Mouse (Mus musculus) hindbrain, embryonic 13.5 days (tissue): ENCODE data around the gene Uhrf1. TPM values are rescaled to one million over a fixed set of nuclear protein-coding genes. Genes with fewer than 3 reads are reported as not detected.
"Not testable (repeated sequence)": the region's sequence is repeated elsewhere in the genome, so short reads cannot be mapped to it uniquely, and the experiment has no call there.

ENCODE experiments used
- ATAC-seq: fragments of 200-750 bp; cut with Nextera tagmentation; 2 replicates; pipeline ENCODE4 v1.8.0; 2017; ENCODE audit warnings: moderate TSS enrichment; ENCODE audit not compliant: low FRiP score
- H3K27ac ChIP-seq: fragments of 300-500 bp; sonication (generic); 2 replicates; pipeline ENCODE4 v1.5.1; 2015; ENCODE audit warnings: inconsistent platforms, mild to moderate bottlenecking, moderate library complexity
- H3K27me3 ChIP-seq: fragments of 300-500 bp; sonication (generic); 2 replicates; pipeline ENCODE4 v1.6.1; 2015; ENCODE audit warnings: mild to moderate bottlenecking, inconsistent platforms
- H3K36me3 ChIP-seq: fragments of 300-500 bp; sonication (generic); 2 replicates; pipeline ENCODE4 v1.6.1; 2015; ENCODE audit warnings: mild to moderate bottlenecking, inconsistent platforms
- H3K4me1 ChIP-seq: fragments of 300-500 bp; sonication (generic); replicated peaks from 2 replicates; pipeline ENCODE4 v1.6.1; 2015; ENCODE audit warnings: inconsistent platforms
- H3K4me2 ChIP-seq: fragments of 300-500 bp; sonication (generic); 2 replicates; pipeline ENCODE4 v1.6.1; 2015; ENCODE audit warnings: inconsistent platforms, mild to moderate bottlenecking, moderate library complexity
- H3K4me3 ChIP-seq: fragments of 300-500 bp; sonication (generic); 2 replicates; pipeline ENCODE4 v1.5.1; 2015; ENCODE audit warnings: mild to moderate bottlenecking, inconsistent platforms
- H3K9ac ChIP-seq: fragments of 300-500 bp; sonication (generic); 2 replicates; pipeline ENCODE4 v1.6.1; 2015; ENCODE audit warnings: mild to moderate bottlenecking, inconsistent platforms
- H3K9me3 ChIP-seq: fragments of 300-500 bp; sonication (generic); 2 replicates; pipeline ENCODE4 v1.6.1; 2016; ENCODE audit warnings: inconsistent platforms
- WGBS: fragments of 180-500 bp; shearing (Covaris S2); methylation state at CpG from one replicate; pipeline ENCODE4 v1.1.7; 2015; 5-methylcytosine and 5-hydroxymethylcytosine counted together
- polyA plus RNA-seq: library from polyadenylated mRNA; unstranded; fragments of >200 nt; fragmentation: Nextera tagmentation; extraction: Ambion mirVana; gene quantifications from 2 replicates; pipeline ENCODE4 v1.2.1, GENCODE M21; 2015

The Uhrf1 gene
- polyA plus RNA-seq, result 27.1 and 29.6 TPM in 2 replicates

GRCm38 (mm10) chr17:56303160-56303846 lies at the start of gene Uhrf1:
Uhrf1 (plus strand) TSS chr17:56303321.
- H3K27ac ChIP-seq, result 0 out of 2 replicates have a peak within 1 kb of the TSS, but pooled peaks have one; percentile 30
- peaks cover 39% of the 10 kb centered on the region for H3K4me1 ChIP-seq
- no peaks in the 10 kb centered on the region for H3K36me3 ChIP-seq
- WGBS, result under 1% methylated on average over 43 of the region's 43 CpGs
- H3K4me3 ChIP-seq, result peak within 1 kb of the TSS; percentile 74
- H3K4me2 ChIP-seq, result peak within 1 kb of the TSS; percentile 87
- peak within 1 kb of the TSS; percentile 74 for H3K9ac ChIP-seq
- peak; percentile 45 for ATAC-seq
- no peaks in the 10 kb centered on the region for H3K9me3 ChIP-seq
- peaks cover 7% of the 10 kb centered on the region; the same call in 1 of the 2 replicates for H3K27me3 ChIP-seq

GRCm38 (mm10) chr17:56254695-56255094 lies 48.4 kb upstream of the Uhrf1 start:
- peak overlapping the region; percentile 51; the same call in 1 of the 2 replicates for H3K9ac ChIP-seq

GRCm38 (mm10) chr17:56255429-56255828 lies 47.7 kb upstream of the Uhrf1 start:
- Histone ChIP-seq H3K9me3 (no peaks in the 10 kb centered on the region), H3K4me1 (peaks cover 54% of the 10 kb centered on the region), H3K4me2 (peak overlapping the region; percentile 99), H3K36me3 (peaks cover 24% of the 10 kb centered on the region), H3K9ac (peak overlapping the region; percentile 51; the same call in 1 of the 2 replicates), H3K4me3 (peak overlapping the region; percentile 69), H3K27ac (peak overlapping the region; percentile 70), H3K27me3 (0 out of 2 replicates have a peak, but pooled peaks cover 2% of the 10 kb centered on the region)
- 14% methylated on average over 9 of the region's 9 CpGs for WGBS
- peak; percentile 16; the same call in 1 of the 2 replicates for ATAC-seq

More at GRCm38 (mm10) chr17:56254695-56255094, 48.4 kb upstream of the Uhrf1 start:
- Histone ChIP-seq H3K4me1 (peaks cover 49% of the 10 kb centered on the region), H3K27ac (peak overlapping the region; percentile 70), H3K9me3 (no peaks in the 10 kb centered on the region), H3K4me3 (no peak overlapping the region), H3K27me3 (0 out of 2 replicates have a peak, but pooled peaks cover 2% of the 10 kb centered on the region), H3K4me2 (no peak overlapping the region), H3K36me3 (peaks cover 17% of the 10 kb centered on the region)
- ATAC-seq, result no peak
- 67% methylated on average over 4 of the region's 4 CpGs for WGBS

GRCm38 (mm10) chr17:56255863-56256238 lies 47.3 kb upstream of the Uhrf1 start:
- H3K4me1 ChIP-seq, result peaks cover 54% of the 10 kb centered on the region
- WGBS, result under 1% methylated on average over 32 of the region's 32 CpGs

GRCm38 (mm10) chr17:56256239-56256881 lies 46.8 kb upstream of the Uhrf1 start, which contains the start of gene Fem1a:
Fem1a (plus strand) TSS chr17:56256810.
- Histone ChIP-seq H3K27ac (peak within 1 kb of the TSS; percentile 94), H3K9me3 (no peaks in the 10 kb centered on the region), H3K9ac (peak within 1 kb of the TSS; percentile 80), H3K4me3 (peak within 1 kb of the TSS; percentile 69), H3K27me3 (0 out of 2 replicates have a peak, but pooled peaks cover 2% of the 10 kb centered on the region), H3K4me1 (peaks cover 54% of the 10 kb centered on the region), H3K4me2 (peak within 1 kb of the TSS; percentile 99), H3K36me3 (peaks cover 33% of the 10 kb centered on the region)
- ATAC-seq, result peak; percentile 92
- under 1% methylated on average over 28 of the region's 28 CpGs for WGBS

More at GRCm38 (mm10) chr17:56255863-56256238, 47.3 kb upstream of the Uhrf1 start:
- H3K27ac ChIP-seq, result peak overlapping the region; percentile 94
- peak overlapping the region; percentile 99 for H3K4me2 ChIP-seq
- H3K9ac ChIP-seq, result peak overlapping the region; percentile 64
- H3K9me3 ChIP-seq, result no peaks in the 10 kb centered on the region
- peak overlapping the region; percentile 69 for H3K4me3 ChIP-seq
- ATAC-seq, result peak; percentile 93
- H3K36me3 ChIP-seq, result peaks cover 28% of the 10 kb centered on the region
- H3K27me3 ChIP-seq, result 0 out of 2 replicates have a peak, but pooled peaks cover 2% of the 10 kb centered on the region

- 13% methylated on average over 48 of the region's 58 CpGs for WGBS
- H3K9ac ChIP-seq, result peak overlapping the region; percentile 80
- H3K4me2 ChIP-seq, result peak overlapping the region; percentile 99
- peak overlapping the region; percentile 87 for H3K27ac ChIP-seq
- no peak for ATAC-seq
- H3K4me3 ChIP-seq, result peak overlapping the region; percentile 69
- peaks cover 61% of the 10 kb centered on the region for H3K4me1 ChIP-seq
- H3K9me3 ChIP-seq, result no peaks in the 10 kb centered on the region
- peaks cover 42% of the 10 kb centered on the region for H3K36me3 ChIP-seq
- 0 out of 2 replicates have a peak, but pooled peaks cover 2% of the 10 kb centered on the region for H3K27me3 ChIP-seq
Observed at GRCm38 (mm10) chr17:56257181-56257894, 45.8 kb upstream of the Uhrf1 start.

GRCm38 (mm10) chr17:56258269-56258668 lies 44.9 kb upstream of the Uhrf1 start:
- ATAC-seq, H3K27me3 ChIP-seq, H3K9me3 ChIP-seq, H3K27ac ChIP-seq: not testable (repeated sequence)
- H3K4me2 ChIP-seq, result peak overlapping the region; percentile 99
- peaks cover 51% of the 10 kb centered on the region for H3K36me3 ChIP-seq
- H3K4me1 ChIP-seq, result peaks cover 70% of the 10 kb centered on the region
- 94% methylated on average over 19 of the region's 19 CpGs for WGBS
- H3K4me3 ChIP-seq, result peak overlapping the region; percentile 69; the same call in 1 of the 2 replicates
- H3K9ac ChIP-seq, result peak overlapping the region; percentile 49; the same call in 1 of the 2 replicates

- not testable (repeated sequence) for H3K9me3 ChIP-seq, H3K4me3 ChIP-seq, H3K27me3 ChIP-seq, H3K27ac ChIP-seq, ATAC-seq
- Histone ChIP-seq H3K4me1 (peaks cover 71% of the 10 kb centered on the region), H3K36me3 (peaks cover 51% of the 10 kb centered on the region), H3K9ac (peak overlapping the region; percentile 49; the same call in 1 of the 2 replicates), H3K4me2 (peak overlapping the region; percentile 40)
- 82% methylated on average over 2 of the region's 2 CpGs for WGBS
Observed at GRCm38 (mm10) chr17:56258812-56259211, 44.3 kb upstream of the Uhrf1 start.

GRCm38 (mm10) chr17:56259301-56260037 lies 43.7 kb upstream of the Uhrf1 start:
- H3K27ac ChIP-seq, result no peak overlapping the region
- ATAC-seq, result no peak
- no peaks in the 10 kb centered on the region for H3K27me3 ChIP-seq
- no peak overlapping the region; the same call in 1 of the 2 replicates for H3K4me3 ChIP-seq
- peaks cover 51% of the 10 kb centered on the region for H3K36me3 ChIP-seq
- H3K4me2 ChIP-seq, result peak overlapping the region; percentile 40
- no peaks in the 10 kb centered on the region for H3K9me3 ChIP-seq
- H3K4me1 ChIP-seq, result peaks cover 75% of the 10 kb centered on the region
- WGBS, result 91% methylated on average over 10 of the region's 10 CpGs
- H3K9ac ChIP-seq, result peak overlapping the region; percentile 49

- H3K4me1 ChIP-seq, result peaks cover 64% of the 10 kb centered on the region
- H3K27ac ChIP-seq, result no peak overlapping the region
- H3K9me3 ChIP-seq, result no peaks in the 10 kb centered on the region
- H3K9ac ChIP-seq, result peak overlapping the region; percentile 49; the same call in 1 of the 2 replicates
- no peak overlapping the region for H3K4me3 ChIP-seq
- whole genome bisulfite sequencing, result 75% methylated on average over 3 of the region's 3 CpGs
- H3K27me3 ChIP-seq, result no peaks in the 10 kb centered on the region
- no peak for ATAC-seq
- no peak overlapping the region for H3K4me2 ChIP-seq
- peaks cover 64% of the 10 kb centered on the region for H3K36me3 ChIP-seq
Observed at GRCm38 (mm10) chr17:56261166-56261565, 42.0 kb upstream of the Uhrf1 start.

- Histone ChIP-seq H3K27me3 (no peaks in the 10 kb centered on the region), H3K27ac (no peak overlapping the region), H3K4me1 (peaks cover 60% of the 10 kb centered on the region), H3K9me3 (no peaks in the 10 kb centered on the region), H3K36me3 (peaks cover 64% of the 10 kb centered on the region), H3K4me3 (no peak overlapping the region), H3K9ac (peak overlapping the region; percentile 9; the same call in 1 of the 2 replicates), H3K4me2 (no peak overlapping the region)
- ATAC-seq, result no peak
- WGBS, result 94% methylated on average over 3 of the region's 3 CpGs
Observed at GRCm38 (mm10) chr17:56262645-56263094, 40.5 kb upstream of the Uhrf1 start.
